Mouse (Mus musculus) midbrain, embryonic 14.5 days (tissue): ENCODE measurements around the gene Sult2a8. TPM values are rescaled to one million over a fixed set of nuclear protein-coding genes. Genes with fewer than 3 reads are reported as not detected.

Experiments
- polyA plus RNA-seq: library from polyadenylated mRNA; unstranded; fragments of >200 nt; fragmentation: Nextera tagmentation; extraction: Ambion mirVana; gene quantifications from 2 replicates; pipeline ENCODE4 v1.2.1, GENCODE M21; 2014

Sult2a8 gene
- polyA plus RNA-seq, 1 experiment from 2014 or later: not detected

Other genes starting within 250 kb of the Sult2a8 start
- gene Sult2a6, start 191.9 kb downstream of the Sult2a8 start, polyA plus RNA-seq: not detected in 2 replicates
- gene Obox8, start 113.2 kb downstream of the Sult2a8 start, polyA plus RNA-seq: not detected in 2 replicates
- not detected in 2 replicates for gene Sult2a7, start 47.5 kb upstream of the Sult2a8 start, polyA plus RNA-seq
- 0.24 and 0.49 TPM in 2 replicates for gene Vmn1r90, start 116.7 kb upstream of the Sult2a8 start, polyA plus RNA-seq
- gene Obox7, start 212.7 kb upstream of the Sult2a8 start, polyA plus RNA-seq: not detected in 2 replicates